10 mouse cellular contexts compared by ENCODE assay signal in genomic region chr12:91732729-91733448, GRCm38 (mm10). TPM values are rescaled to one million over a fixed set of nuclear protein-coding genes. Genes with fewer than 3 reads are reported as not detected.
DNase-seq lines count a peak whose midpoint lies in the region; ATAC-seq lines count a peak whose summit lies in the region.
"Had no signal": no experiment of that assay in that cellular context is flagged by ENCODE, and none has a peak within 500 bp of the region (broad histone marks: within the 10 kb centered on the region; RNA-seq: fewer than 3 reads in every experiment).

No protein-coding gene starts in this region.

- no peak overlapping the region for H3K4me2 ChIP-seq in limb, embryonic 15.5 days
- H3K4me2 ChIP-seq in forebrain, embryonic 13.5 days, result no peak overlapping the region

- WGBS in limb, embryonic 15.5 days, result 72% methylated on average over 6 of the region's 6 CpGs
- 80% methylated on average over 6 of the region's 6 CpGs for WGBS in limb, embryonic 10.5 days
- WGBS in forebrain, embryonic 13.5 days, result 43% methylated on average over 6 of the region's 6 CpGs

- no peaks in the 10 kb centered on the region for H3K27me3 ChIP-seq in limb, embryonic 15.5 days
- no peaks in the 10 kb centered on the region for H3K27me3 ChIP-seq in limb, embryonic 10.5 days (ENCODE audit: low read depth, poor library complexity, severe bottlenecking)
- H3K27me3 ChIP-seq in forebrain, embryonic 13.5 days, result no peaks in the 10 kb centered on the region

- no peak overlapping the region for H3K4me3 ChIP-seq in limb, embryonic 15.5 days
- H3K4me3 ChIP-seq in limb, embryonic 10.5 days, result no peak overlapping the region
- H3K4me3 ChIP-seq in forebrain, embryonic 13.5 days, result no peak overlapping the region

- peaks cover 5% of the 10 kb centered on the region; the same call in 1 of the 2 replicates for H3K36me3 ChIP-seq in limb, embryonic 15.5 days
- H3K36me3 ChIP-seq in limb, embryonic 10.5 days, result no peaks in the 10 kb centered on the region
- peaks cover 18% of the 10 kb centered on the region for H3K36me3 ChIP-seq in forebrain, embryonic 13.5 days (ENCODE audit: poor library complexity, severe bottlenecking)

- peak; percentile 91 for DNase-seq in heart, adult 11 months
- DNase-seq in heart, postnatal 25 days (ENCODE audit: low spot score), result no peak
- no peak for DNase-seq in limb, embryonic 10.5 days (ENCODE audit: low spot score)
- peak; percentile 47 to 79 for DNase-seq in layer of hippocampus, postnatal 14 days (ENCODE audit: low spot score in 2 of 2)
- DNase-seq in embryo, embryonic 11 days, result no peak
- no peak for DNase-seq in adrenal gland, postnatal 36 days
- DNase-seq: lung, adult 18-20 months; thymus, adult 2 months had no signal

- no peak overlapping the region for H3K9ac ChIP-seq in limb, embryonic 15.5 days
- no peak overlapping the region for H3K9ac ChIP-seq in forebrain, embryonic 13.5 days

- no peak for ATAC-seq in limb, embryonic 15.5 days (ENCODE audit: insufficient number of reproducible peaks, low FRiP score, low TSS enrichment, low read depth)
- peak; percentile 94 for ATAC-seq in forebrain, embryonic 13.5 days

- no peaks in the 10 kb centered on the region for H3K9me3 ChIP-seq in limb, embryonic 15.5 days
- H3K9me3 ChIP-seq in limb, embryonic 10.5 days (replicated peaks), result no peaks in the 10 kb centered on the region
- no peaks in the 10 kb centered on the region for H3K9me3 ChIP-seq in forebrain, embryonic 13.5 days (replicated peaks)

- intact Hi-C loops in heart, postnatal 25 days (cut with DNase I), result loop anchor here (5.0 kb wide), 1 partner anchor 54 kb away; the partner anchor contains the start of gene Ston2

- H3K4me1 ChIP-seq in limb, embryonic 15.5 days, result peaks cover 6% of the 10 kb centered on the region; the same call in 1 of the 2 replicates
- H3K4me1 ChIP-seq in limb, embryonic 10.5 days, result 0 out of 2 replicates have a peak, but pooled peaks cover 3% of the 10 kb centered on the region
- H3K4me1 ChIP-seq in forebrain, embryonic 13.5 days, result peaks cover 15% of the 10 kb centered on the region

- H3K27ac ChIP-seq in limb, embryonic 15.5 days, result peak overlapping the region; percentile 7; the same call in 1 of the 2 replicates
- H3K27ac ChIP-seq in limb, embryonic 10.5 days, result no peak overlapping the region
- peak overlapping the region; percentile 66 for H3K27ac ChIP-seq in forebrain, embryonic 13.5 days

RNA-seq across cellular contexts. Expression of gene Ston2, which starts 55.3 kb away (rescaled TPM):
- total RNA-seq in heart, postnatal 25 days (2021), result 1 to 10 TPM; 4.0 to 4.5 TPM
- polyA plus RNA-seq in limb, embryonic 15.5 days (2015; fragmentation: Nextera tagmentation; extraction: Ambion mirVana), result 12.1 and 14.3 TPM in 2 replicates
- 4.7 and 5.5 TPM in 2 replicates for polyA plus RNA-seq in limb, embryonic 10.5 days (2016; fragmentation: Nextera tagmentation; extraction: Ambion mirVana)
- 10.5 and 13.2 TPM in 2 replicates for polyA plus RNA-seq in forebrain, embryonic 13.5 days (2015; fragmentation: Nextera tagmentation; extraction: Ambion mirVana)
- 10 to 100 TPM; 24.7 to 33.3 TPM for total RNA-seq in layer of hippocampus, postnatal 14 days (2021)
- total RNA-seq in adrenal gland, postnatal 36 days (2021), result 10 to 100 TPM in 1 of 2 experiments, 1 to 10 TPM in 1; 4.9 to 10.2 TPM

Comparison
In these comparisons a context has a peak if more than half of its experiments do, and no peak if none do; other contexts are left out.
1. DNase-seq: peak in heart, adult 11 months (single experiment) and layer of hippocampus, postnatal 14 days (2 of 2); none in heart, postnatal 25 days (single experiment), limb, embryonic 10.5 days (single experiment), embryo, embryonic 11 days (single experiment) and adrenal gland, postnatal 36 days (0 of 2).